ENCODE assay signal across 10 mouse cellular contexts in genomic region chr14:28417019-28417418, GRCm38 (mm10).
DNase-seq lines count a peak whose midpoint lies in the region; ATAC-seq lines count a peak whose summit lies in the region.
"Had no signal": no experiment of that assay in that cellular context is flagged by ENCODE, and none has a peak within 500 bp of the region (broad histone marks: within the 10 kb centered on the region; RNA-seq: fewer than 3 reads in every experiment).

No protein-coding gene starts in this region.

- H3K9ac ChIP-seq in intestine, embryonic 15.5 days, result no peak overlapping the region
- H3K9ac ChIP-seq in stomach, embryonic 16.5 days (ENCODE audit: low read length), result no peak overlapping the region
- H3K9ac ChIP-seq: hindbrain, embryonic 15.5 days; liver, embryonic 14.5 days had no signal

- no peaks in the 10 kb centered on the region for H3K36me3 ChIP-seq in intestine, embryonic 15.5 days
- H3K36me3 ChIP-seq in stomach, embryonic 16.5 days (ENCODE audit: control insufficient read depth, insufficient read depth, low read length), result no peaks in the 10 kb centered on the region
- H3K36me3 ChIP-seq: hindbrain, embryonic 15.5 days had no signal

- no peak overlapping the region for H3K4me2 ChIP-seq in intestine, embryonic 15.5 days (replicated peaks)
- no peak overlapping the region for H3K4me2 ChIP-seq in stomach, embryonic 16.5 days (ENCODE audit: low read depth, low read length)
- H3K4me2 ChIP-seq: hindbrain, embryonic 15.5 days had no signal

- 16% methylated on average over 8 of the region's 8 CpGs for WGBS in intestine, embryonic 15.5 days
- 21% methylated on average over 8 of the region's 8 CpGs for WGBS in stomach, embryonic 16.5 days

- no peaks in the 10 kb centered on the region for H3K9me3 ChIP-seq in intestine, embryonic 15.5 days
- H3K9me3 ChIP-seq in stomach, embryonic 16.5 days (replicated peaks; ENCODE audit: control insufficient read depth, low read length), result no peaks in the 10 kb centered on the region
- H3K9me3 ChIP-seq: hindbrain, embryonic 15.5 days had no signal

- DNase-seq in adrenal gland, adult 2 months, result peak; percentile 32
- DNase-seq in adrenal gland, postnatal 10 days, result no peak
- peak; percentile 60 for DNase-seq in retina, postnatal 1 day
- no peak for DNase-seq in retina, embryonic 14.5 days (ENCODE audit: low spot score)
- no peak for DNase-seq in liver
- DNase-seq in right cerebral cortex, postnatal 25 days, result no peak

- peak; percentile 76 for ATAC-seq in intestine, embryonic 15.5 days
- peak; percentile 80; the same call in 1 of the 2 replicates for ATAC-seq in stomach, embryonic 16.5 days (ENCODE audit: insufficient read depth, low FRiP score)

- H3K4me3 ChIP-seq in intestine, embryonic 15.5 days (replicated peaks), result no peak overlapping the region
- no peak overlapping the region for H3K4me3 ChIP-seq in stomach, embryonic 16.5 days (replicated peaks; ENCODE audit: low read length)
- H3K4me3 ChIP-seq: hindbrain, embryonic 15.5 days had no signal

- peaks cover 18% of the 10 kb centered on the region; the same call in 1 of the 2 replicates for H3K4me1 ChIP-seq in intestine, embryonic 15.5 days (replicated peaks)
- H3K4me1 ChIP-seq in stomach, embryonic 16.5 days (ENCODE audit: control insufficient read depth, insufficient read depth, low read length), result 0 out of 2 replicates have a peak, but pooled peaks cover 5% of the 10 kb centered on the region

- H3K27ac ChIP-seq in intestine, embryonic 15.5 days, result no peak overlapping the region
- H3K27ac ChIP-seq in stomach, embryonic 16.5 days (ENCODE audit: low read length), result no peak overlapping the region
- H3K27ac ChIP-seq: hindbrain, embryonic 15.5 days; liver, embryonic 14.5 days had no signal

- H3K27me3 ChIP-seq in intestine, embryonic 15.5 days (replicated peaks), result no peaks in the 10 kb centered on the region
- H3K27me3 ChIP-seq in stomach, embryonic 16.5 days (ENCODE audit: control insufficient read depth, insufficient read depth, low read length), result no peaks in the 10 kb centered on the region
- H3K27me3 ChIP-seq: hindbrain, embryonic 15.5 days had no signal

Comparison
In these comparisons a context has a peak if more than half of its experiments do, and no peak if none do; other contexts are left out.
1. DNase-seq: peak in adrenal gland, adult 2 months (single experiment) and retina, postnatal 1 day (single experiment); none in adrenal gland, postnatal 10 days (single experiment), retina, embryonic 14.5 days (single experiment), liver (single experiment) and right cerebral cortex, postnatal 25 days (single experiment).